Mouse (Mus musculus) v-Abl transformed pro-B cells (cell line): Measurements from ENCODE around the gene Gng11.

Source experiments
- in situ Hi-C, 2 experiments: fragments of 400-800 bp; cut with MboI; formaldehyde crosslinking; loops; one replicate each; pipeline ENCODE4 v1.15.1; 2025; ENCODE audit not compliant: unreplicated experiment in 2 of 2

The Gng11 gene

DNA sequence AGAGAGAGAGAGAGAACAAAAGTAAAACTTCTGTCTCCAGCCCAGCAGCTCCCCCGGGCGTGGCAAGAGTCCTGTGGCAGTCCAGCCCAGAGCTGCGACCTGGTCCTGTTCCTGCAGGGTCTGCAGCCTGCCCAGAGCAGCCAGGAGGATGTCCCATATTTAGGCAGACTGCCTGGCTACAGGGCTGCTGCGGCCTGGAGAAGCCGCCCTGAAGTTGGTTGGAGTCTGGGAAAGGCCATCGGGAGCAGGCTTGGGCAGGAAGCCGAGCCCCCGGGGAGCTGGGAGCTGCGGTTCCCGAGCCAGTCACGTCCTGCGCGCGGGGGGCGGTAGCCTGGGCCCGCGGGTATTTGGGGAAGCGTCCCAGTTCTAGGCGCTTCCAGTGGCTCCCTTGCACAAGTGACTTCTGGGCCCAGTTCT is at the start of gene Gng11:
Gene Gng11, plus strand, starts transcription at position 15 of the 417 bp plus-strand sequence.
- in situ Hi-C loops, result no loop called here

- in situ Hi-C loops, result no loop called here
Observed at GRCm38 (mm10) chr6:3954969-3955368, 48.7 kb upstream of the Gng11 start.

GRCm38 (mm10) chr6:3967676-3968626 is 35.8 kb upstream of the Gng11 start:
- in situ Hi-C loops, result no loop called here

GRCm38 (mm10) chr6:3973679-3974078 is 30.0 kb upstream of the Gng11 start:
- in situ Hi-C loops, result no loop called here

DNA sequence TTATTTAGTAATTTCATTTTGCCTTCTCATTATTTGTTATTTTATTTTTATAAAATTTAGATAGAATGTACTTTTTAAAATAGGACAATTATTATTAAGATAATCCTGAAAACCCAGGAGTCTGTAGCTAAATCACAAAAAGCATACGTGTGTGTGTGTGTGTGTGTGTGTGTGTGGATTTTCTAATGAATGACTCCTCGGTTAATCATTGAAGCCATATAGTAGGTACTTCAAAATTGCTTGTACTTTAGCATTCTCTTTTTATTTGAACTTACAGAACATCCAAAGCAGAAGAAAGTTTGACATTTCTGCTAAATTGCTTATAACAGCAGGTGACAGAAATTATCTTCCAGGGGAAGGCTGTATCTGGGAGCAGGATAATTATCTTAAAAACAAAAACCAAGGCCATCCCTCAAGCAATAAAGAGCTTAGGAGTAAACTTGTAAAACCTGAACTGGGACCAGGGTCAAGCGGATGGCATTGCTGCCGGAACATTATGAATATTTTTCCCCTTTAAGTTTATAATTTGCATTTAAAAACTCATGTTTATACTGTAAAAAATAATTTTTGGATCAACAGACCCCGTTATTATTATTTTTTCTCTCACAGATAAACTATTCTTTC is 20.9 kb upstream of the Gng11 start:
- in situ Hi-C loops, result no loop called here

GRCm38 (mm10) chr6:3988750-3989149 is 15.0 kb upstream of the Gng11 start, which contains the start of gene Tfpi2:
Gene Tfpi2 (minus strand): TSS chr6:3988919.
- in situ Hi-C loops, result no loop called here

DNA sequence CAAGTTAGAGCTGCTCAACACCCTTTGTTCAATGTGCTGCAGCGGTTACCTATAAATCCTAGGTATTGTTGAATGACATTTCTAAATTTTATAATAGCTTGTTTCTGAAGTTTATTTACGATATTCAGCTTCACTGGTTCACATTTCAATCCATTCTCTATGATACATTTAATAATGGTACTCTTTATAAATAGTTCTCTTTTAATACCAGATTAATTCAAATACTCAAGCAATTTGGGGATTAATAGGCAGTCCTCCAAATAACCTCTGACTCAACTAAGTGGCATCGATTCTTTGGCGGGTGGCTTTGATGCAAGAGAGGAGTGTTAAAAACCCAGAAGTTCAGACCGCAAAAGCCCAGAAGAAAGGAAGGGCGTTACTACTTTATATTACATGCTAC is 10.2 kb upstream of the Gng11 start, which contains the start of gene Gngt1:
Gene Gngt1, plus strand, starts transcription at position 301 of the 400 bp plus-strand sequence.
- in situ Hi-C loops, result no loop called here

DNA sequence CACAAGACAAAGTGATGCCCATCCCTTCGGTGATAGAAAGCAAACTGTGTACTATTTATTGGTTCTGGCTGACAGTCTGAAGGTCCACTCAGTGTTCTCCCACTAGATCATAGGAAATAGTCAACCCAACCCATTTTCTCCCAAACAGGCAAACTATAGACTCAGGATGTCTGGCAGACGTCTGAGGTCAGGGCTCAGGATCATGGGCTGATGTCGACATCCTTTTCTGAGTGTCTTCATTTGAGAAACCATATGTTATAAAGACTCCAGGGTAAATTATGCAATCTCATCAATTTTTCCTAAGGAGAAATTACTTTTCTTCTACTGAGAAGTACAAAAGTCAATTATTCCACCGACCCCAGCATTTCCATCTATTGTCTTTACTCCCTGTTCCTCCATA is 5.6 kb upstream of the Gng11 start:
- in situ Hi-C loops, result no loop called here

GRCm38 (mm10) chr6:3999296-3999695 is 4.4 kb upstream of the Gng11 start:
- in situ Hi-C loops, result no loop called here

- in situ Hi-C loops, result no loop called here
Observed at GRCm38 (mm10) chr6:4000716-4001115, 3.0 kb upstream of the Gng11 start.

GRCm38 (mm10) chr6:4003445-4003844 is 259 bp upstream of the Gng11 start:
- in situ Hi-C loops, result no loop called here

DNA sequence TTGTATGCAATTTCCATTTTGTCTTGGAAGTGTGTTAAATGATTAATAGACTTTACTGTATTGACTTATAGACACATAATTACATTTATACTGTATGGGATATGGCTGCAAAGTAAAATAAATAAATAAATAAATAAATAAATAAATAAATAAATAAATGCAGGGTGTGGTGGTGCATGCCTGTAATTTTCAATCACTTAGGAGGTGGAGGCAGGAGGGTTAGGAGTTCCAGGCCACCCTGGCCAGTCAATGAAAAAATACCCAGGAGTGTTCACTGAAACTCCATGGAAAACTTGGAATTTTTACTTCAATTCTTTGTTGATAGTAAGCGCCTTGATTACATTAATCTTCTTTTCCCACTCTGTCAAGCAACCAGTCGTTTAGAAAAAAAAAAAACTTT is 1.1 kb downstream of the Gng11 start:
- in situ Hi-C loops, result no loop called here

GRCm38 (mm10) chr6:4008501-4009040 is 4.9 kb downstream of the Gng11 start:
- in situ Hi-C loops, result no loop called here

DNA sequence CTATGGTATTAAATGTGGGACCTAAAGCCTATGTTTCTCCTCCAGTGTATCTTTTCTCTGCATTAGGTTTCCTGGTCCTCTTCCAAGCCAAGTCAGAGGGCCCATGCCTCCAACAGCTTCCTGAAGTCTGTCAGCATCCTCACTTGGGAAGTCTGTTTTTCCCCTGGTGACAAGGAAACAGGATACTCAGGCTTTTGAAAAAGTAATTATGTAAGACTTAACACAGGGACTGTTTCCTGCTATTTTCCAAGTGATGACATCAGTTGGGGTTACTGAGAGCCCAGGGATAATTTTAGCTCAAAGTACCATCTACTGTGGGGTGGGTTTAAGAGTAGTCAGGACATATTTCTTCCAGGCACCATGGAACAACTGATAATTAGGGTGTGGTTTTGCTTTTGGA is 5.8 kb downstream of the Gng11 start:
- in situ Hi-C loops, result no loop called here

DNA sequence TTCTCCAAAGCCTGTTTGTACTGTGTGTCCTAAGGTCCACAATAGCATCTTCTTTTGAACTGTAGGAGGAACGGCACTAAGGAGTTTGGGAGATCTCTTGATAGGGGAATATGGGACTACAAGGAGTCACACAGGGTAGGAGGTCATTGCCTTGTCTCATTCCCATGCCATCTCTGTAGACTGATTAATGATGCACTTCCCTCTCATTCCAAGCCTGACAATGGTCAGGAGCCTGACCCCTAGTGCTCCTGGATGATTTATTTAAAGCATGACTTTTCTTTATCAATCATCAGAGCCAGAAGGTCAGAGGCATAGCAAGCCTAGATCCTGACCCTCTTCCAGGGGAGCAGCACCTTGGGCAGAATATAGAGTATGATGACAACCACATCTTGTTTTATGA is 18.9 kb downstream of the Gng11 start:
- in situ Hi-C loops, result no loop called here

GRCm38 (mm10) chr6:4026367-4026766 is 22.7 kb downstream of the Gng11 start:
- in situ Hi-C loops, result no loop called here

GRCm38 (mm10) chr6:4030956-4031355 is 27.3 kb downstream of the Gng11 start:
- in situ Hi-C loops, result no loop called here

GRCm38 (mm10) chr6:4041821-4042220 is 38.1 kb downstream of the Gng11 start:
- in situ Hi-C loops, result no loop called here

DNA sequence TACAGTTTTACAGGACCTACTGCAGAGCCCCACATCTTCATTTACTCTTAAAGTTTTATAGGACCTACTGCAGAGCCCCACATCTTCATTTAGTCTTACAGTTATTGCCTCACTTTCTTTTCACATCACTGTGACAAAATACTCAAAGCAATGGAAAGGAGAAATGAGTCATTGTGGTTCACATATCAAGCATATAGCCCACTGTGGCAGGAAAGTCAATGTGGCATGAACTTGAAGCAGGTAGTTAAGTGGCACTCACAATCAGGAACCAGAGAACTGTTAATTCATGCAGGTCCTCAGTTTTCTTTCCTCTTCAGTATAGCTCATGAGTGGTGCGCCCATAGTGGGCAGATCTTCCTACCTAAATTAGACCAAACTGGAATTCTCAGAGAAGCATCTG is 43.5 kb downstream of the Gng11 start:
- in situ Hi-C loops, result no loop called here

GRCm38 (mm10) chr6:4052843-4053242 is 49.1 kb downstream of the Gng11 start:
- in situ Hi-C loops, result no loop called here

- in situ Hi-C loops, result no loop called here
Observed at GRCm38 (mm10) chr6:4054387-4054786, 50.7 kb downstream of the Gng11 start.
